Mouse (Mus musculus) heart, postnatal 4 days (tissue): ENCODE data around the gene Gtf3c4. TPM values are rescaled to one million over a fixed set of nuclear protein-coding genes. Genes with fewer than 3 reads are reported as not detected.

ENCODE experiments used
- DNase-seq: peaks from one replicate; pipeline ENCODE4 v3.0.0; 2021
- total RNA-seq, 2 experiments: library from RNA; stranded (reverse); gene quantifications; 2 replicates each; pipeline ENCODE4 v1.2.3; 2021

Gene Gtf3c4
- total RNA-seq: 10 to 100 TPM; 23.2 to 26.7 TPM

GRCm38 (mm10) chr2:28840222-28840951 is at the start of gene Gtf3c4, which contains the start of gene Ddx31:
Gtf3c4 (minus strand) TSS chr2:28840360.
Ddx31 (plus strand) TSS chr2:28840406.
- DNase-seq: peak; percentile 96

GRCm38 (mm10) chr2:28884914-28885313 is 44.8 kb upstream of the Gtf3c4 start:
- DNase-seq: no peak

GRCm38 (mm10) chr2:28882826-28883485 is 42.8 kb upstream of the Gtf3c4 start:
- no peak for DNase-seq

DNA sequence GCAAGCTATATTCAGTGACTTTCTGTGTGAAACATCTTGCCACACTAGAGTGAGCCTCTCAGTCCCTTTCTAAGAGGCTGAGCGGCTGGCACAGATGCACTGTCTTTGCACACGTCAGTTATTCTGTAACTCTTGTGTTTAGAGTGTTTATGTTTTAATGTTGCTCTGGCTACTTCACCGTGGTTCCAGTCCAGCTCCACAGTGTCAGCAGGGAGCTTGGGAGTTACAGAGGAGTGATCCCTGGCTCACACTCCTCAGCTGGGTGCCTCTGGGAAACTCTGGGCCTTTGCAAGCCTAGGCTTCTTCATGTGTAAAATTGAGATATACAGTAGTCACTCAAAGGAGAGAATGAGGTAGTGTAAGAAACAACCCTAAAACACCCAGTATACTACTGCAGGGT is 41.9 kb upstream of the Gtf3c4 start:
- no peak for DNase-seq

GRCm38 (mm10) chr2:28881275-28881674 is 41.1 kb upstream of the Gtf3c4 start:
- DNase-seq: peak; percentile 27

- DNase-seq: no peak
Measured at GRCm38 (mm10) chr2:28875554-28875953, 35.4 kb upstream of the Gtf3c4 start.

- DNase-seq: no peak
Measured at GRCm38 (mm10) chr2:28867495-28867894, 27.3 kb upstream of the Gtf3c4 start.

GRCm38 (mm10) chr2:28863857-28864256 is 23.7 kb upstream of the Gtf3c4 start:
- DNase-seq: no peak

- DNase-seq: no peak
Measured at GRCm38 (mm10) chr2:28860678-28861423, 20.7 kb upstream of the Gtf3c4 start.

DNA sequence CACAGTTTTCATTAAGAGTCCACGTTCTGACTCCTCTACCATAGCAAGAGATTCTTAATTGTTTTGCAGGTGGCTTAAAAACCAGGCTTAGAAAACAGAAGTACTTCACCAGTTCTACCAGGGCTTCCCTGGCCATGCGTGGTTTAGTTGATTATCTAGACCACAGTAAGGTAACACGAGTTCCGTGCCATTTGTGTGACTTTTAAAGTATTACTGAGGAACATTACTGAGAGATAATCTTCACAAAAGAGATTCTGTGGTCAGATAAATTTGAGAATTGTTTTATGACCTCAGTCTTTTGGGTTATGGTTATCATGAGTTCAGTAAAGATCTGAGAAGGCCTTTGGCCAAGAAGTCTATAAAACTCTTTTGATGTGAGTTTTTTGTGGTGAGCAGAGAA is 19.1 kb upstream of the Gtf3c4 start:
- DNase-seq: no peak

DNA sequence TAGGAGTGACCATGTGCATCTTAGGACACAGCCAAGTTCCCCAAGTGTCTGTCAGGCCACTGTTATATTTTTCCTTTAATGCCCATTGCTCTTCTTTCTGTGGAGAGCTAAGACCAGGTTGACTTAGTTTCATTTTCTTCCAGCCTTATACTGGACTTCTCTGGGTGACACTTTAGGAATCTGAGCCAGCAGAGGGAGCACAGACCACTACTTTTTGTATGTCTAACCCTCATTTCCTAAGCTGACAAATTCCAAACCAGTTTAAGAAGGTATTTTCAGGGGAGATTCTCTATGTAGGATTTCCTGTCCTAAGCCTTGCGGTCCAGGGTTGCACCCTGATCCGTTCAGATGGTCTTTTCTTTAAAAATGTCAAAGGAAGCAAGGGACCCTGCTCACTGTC is 15.6 kb upstream of the Gtf3c4 start:
- no peak for DNase-seq

DNA sequence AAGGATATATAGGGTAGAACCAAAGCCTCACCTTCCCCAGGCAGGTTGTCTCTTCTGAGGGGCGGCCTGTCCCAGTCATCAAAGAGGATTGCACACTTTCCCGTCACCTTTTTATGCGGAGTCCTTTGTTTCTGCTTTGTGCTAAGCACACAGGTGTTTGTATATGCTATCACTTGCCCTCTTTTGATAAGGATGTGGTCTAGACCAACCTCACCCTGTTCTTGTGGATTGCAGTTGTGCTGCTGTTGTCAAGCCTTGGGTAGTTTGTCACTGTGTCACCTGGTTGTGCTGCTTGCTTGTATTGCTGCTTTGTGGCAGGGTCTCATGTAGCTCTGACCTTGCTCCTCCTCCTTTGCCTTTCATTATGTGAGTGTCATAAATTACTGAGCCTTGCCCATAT is 12.4 kb upstream of the Gtf3c4 start:
- no peak for DNase-seq

- no peak for DNase-seq
Measured at GRCm38 (mm10) chr2:28848879-28849278, 8.7 kb upstream of the Gtf3c4 start.

GRCm38 (mm10) chr2:28842042-28842441 is 1.9 kb upstream of the Gtf3c4 start:
- no peak for DNase-seq

DNA sequence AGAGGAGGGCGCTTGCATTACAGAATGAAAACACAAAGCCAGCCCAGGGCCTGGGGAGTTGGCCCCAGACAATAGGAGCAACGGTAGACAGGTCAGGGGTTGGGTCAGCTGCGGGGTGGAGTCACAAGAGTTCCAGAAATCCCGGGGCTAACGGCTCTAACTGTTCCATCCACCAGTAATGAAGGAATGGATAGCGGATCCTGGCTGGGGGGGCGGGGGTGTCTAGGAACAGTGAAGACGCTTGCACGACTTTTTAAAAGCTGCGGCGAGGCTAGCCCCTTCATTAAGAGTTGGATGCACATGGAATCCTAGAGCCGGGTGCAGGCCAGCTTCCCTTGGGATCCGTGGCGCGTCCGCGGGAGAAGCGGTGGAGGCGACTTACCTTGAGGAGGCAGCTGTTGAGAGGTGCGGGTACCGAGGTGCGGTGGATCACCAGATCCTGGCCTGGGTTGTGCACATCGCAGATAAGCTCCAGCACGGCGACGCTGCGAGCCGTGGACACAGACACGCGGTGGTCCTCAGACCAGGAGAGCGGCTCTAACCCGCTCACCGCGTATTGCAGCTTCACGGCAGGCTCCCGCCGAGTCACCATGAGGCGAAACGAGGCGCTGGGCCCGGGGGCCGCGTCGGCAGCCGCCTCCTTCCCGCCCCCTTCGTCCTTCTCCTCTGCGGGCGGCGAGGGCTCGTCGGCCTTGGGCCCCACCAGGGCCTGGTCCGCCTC is 499 bp downstream of the Gtf3c4 start:
- no peak for DNase-seq

DNA sequence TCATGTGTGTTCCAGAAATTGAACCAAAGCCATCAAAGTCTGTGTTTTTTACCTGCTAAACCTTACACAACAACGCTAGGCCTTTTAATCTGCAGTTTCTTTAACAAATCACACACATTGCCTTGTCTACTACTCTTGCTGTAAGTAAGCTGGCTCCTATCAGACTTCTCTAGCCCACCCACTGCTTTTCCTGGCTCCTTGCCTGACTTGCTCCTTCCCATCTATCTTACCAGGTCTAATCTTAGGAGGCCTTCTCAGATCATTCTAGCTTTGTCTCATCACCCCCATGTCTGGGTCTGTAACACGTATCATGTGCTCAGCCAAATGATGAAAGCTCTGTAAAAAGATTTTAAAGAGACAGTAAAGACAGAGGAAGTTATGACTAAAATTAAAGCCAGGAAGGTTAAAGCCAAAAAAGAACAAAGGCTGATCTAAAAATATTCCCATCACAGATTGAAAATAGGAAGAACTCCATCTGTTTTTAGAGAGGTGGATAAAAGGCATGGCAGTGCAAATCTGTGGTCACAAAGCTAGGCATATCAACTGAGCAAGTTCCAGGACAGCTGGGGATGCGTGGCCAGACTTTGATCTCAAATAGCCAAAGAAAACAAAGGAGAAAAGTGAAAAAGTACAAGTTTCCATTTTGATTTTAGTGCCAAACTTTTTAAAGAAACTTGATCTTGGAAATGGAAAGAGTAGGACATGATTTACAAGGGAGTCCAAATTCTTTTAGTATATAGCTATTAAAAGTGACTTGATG is 3.8 kb downstream of the Gtf3c4 start:
- DNase-seq: peak; percentile 31

DNA sequence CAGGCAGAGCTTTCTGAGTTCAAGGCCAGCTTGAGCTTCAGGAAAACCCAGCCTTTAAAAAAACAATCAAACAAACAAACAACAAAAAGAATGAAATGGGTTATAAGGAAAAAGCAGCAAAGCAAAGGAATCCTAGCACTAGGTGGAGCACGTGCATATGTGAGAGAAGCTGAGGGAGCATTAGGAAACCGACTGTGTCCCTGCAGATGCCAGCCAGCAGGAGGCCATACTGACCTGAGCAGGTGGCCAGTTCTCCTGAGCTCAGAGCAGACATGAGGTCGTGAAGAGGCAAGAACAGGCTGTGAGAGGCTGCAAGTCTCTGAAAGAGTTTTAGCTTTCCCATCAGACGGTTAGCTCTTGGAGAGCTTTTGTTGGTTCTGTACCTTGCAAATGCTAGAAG is 10.9 kb downstream of the Gtf3c4 start:
- peak; percentile 27 for DNase-seq

GRCm38 (mm10) chr2:28818866-28819265 is 21.3 kb downstream of the Gtf3c4 start:
- peak; percentile 15 for DNase-seq

GRCm38 (mm10) chr2:28810260-28811013 is 29.7 kb downstream of the Gtf3c4 start:
- DNase-seq: no peak

GRCm38 (mm10) chr2:28808841-28809240 is 31.3 kb downstream of the Gtf3c4 start:
- no peak for DNase-seq

- no peak for DNase-seq
Measured at GRCm38 (mm10) chr2:28803406-28803805, 36.8 kb downstream of the Gtf3c4 start.
